Mouse (Mus musculus) gastrocnemius, adult 2 months (tissue): ENCODE measurements at regions not wholly inside any gene's neighbourhood (a gene's known extent, or its start where the extent isn't known, plus 50 kb on each side); places are given as distances from the start of the nearest gene placed in this dataset. TPM values are rescaled to one million over a fixed set of nuclear protein-coding genes. Genes with fewer than 3 reads are reported as not detected.

Experiments used
- DNase-seq: peaks from one replicate; pipeline ENCODE4 v3.0.0; 2022
- H3K27ac ChIP-seq: fragments of 200-600 bp; 2 replicates; pipeline ENCODE4 v1.8.1; 2022; ENCODE audit warnings: mild to moderate bottlenecking
- H3K4me3 ChIP-seq: fragments of 200-600 bp; 2 replicates; pipeline ENCODE4 v1.8.1; 2022; ENCODE audit warnings: mild to moderate bottlenecking, moderate library complexity
- CTCF ChIP-seq: fragments of 200-600 bp; IDR thresholded peaks from 2 replicates; pipeline ENCODE4 v1.8.1; 2022; ENCODE audit warnings: antibody characterized with exemption, mild to moderate bottlenecking, moderate library complexity
- intact Hi-C: fragments of 180-260 bp; cut with DNase I; formaldehyde crosslinking; loops from one replicate; pipeline ENCODE4 v1.15.1; 2025
- microRNA-seq: library from miRNA; unstranded; fragments of <30 nt; microRNA quantifications from one replicate; pipeline ENCODE4 v1.2.0, GENCODE M21; 2021

DNA sequence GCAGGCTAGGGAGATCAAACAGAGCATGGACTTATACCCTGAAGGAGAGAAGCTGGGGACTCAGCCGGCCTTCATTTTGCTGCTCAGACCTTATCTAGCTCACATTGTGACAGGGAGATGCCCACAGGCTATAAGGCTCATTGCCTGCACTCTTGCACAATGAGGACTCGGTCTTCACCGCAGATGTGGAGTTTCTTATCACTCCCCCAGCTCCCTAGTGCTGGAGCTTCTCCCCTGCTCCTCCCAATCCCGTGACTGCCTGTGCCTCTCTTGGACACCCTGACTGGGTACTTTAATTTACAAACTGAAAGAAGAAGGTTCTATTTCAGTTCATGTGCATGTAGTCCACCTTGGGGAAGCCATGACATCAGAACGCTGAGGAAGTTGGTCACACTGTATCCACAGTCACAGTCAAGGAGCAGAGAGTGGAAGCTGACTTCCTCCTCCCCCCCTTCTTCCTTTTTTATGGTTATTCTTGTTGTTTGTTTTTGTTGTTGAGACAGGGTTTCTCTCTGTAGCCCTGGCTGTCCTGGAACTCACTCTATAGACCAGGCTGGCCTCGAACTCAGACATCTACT, 51.3 kb upstream of the Med14 start:
- Histone ChIP-seq H3K4me3 (no peak overlapping the region), H3K27ac (no peak overlapping the region)
- intact Hi-C loops = no loop called here
- TF ChIP-seq CTCF = no peak
- no peak for DNase-seq

Small RNAs in the stretch of these regions (microRNA-seq; reads per million reads assigned to microRNA genes)
- not detected for gene Gm25063
